In genomic region chr3:144692052-144692451, GRCm38 (mm10) we compare ENCODE assay signal across 10 mouse cellular contexts. TPM values are rescaled to one million over a fixed set of nuclear protein-coding genes. Genes with fewer than 3 reads are reported as not detected.
DNase-seq lines count a peak whose midpoint lies in the region; ATAC-seq lines count a peak whose summit lies in the region.
"Had no signal": no experiment of that assay in that cellular context is flagged by ENCODE, and none has a peak within 500 bp of the region (broad histone marks: within the 10 kb centered on the region; RNA-seq: fewer than 3 reads in every experiment).

No protein-coding gene starts in this region.

- DNase-seq in liver, embryonic 11.5 days (ENCODE audit: low spot score): no peak
- DNase-seq in ZHBTc4 (ENCODE audit: low read depth, low spot score): peak; percentile 50
- peak; percentile 39 for DNase-seq in retina, adult 2 months (ENCODE audit: low read depth, low spot score)
- DNase-seq in thymus, adult 18-20 months: no peak
- DNase-seq in left cerebral cortex, adult 8-10 months (ENCODE audit: low spot score in 2 of 2): no peak
- no peak for DNase-seq in spleen, postnatal 4 days (ENCODE audit: low spot score in 2 of 2)

- H3K4me1 ChIP-seq in liver, embryonic 12.5 days: peaks cover 23% of the 10 kb centered on the region
- H3K4me1 ChIP-seq in liver, embryonic 11.5 days (replicated peaks; ENCODE audit: control insufficient read depth, insufficient read depth, low read length): peaks cover 5% of the 10 kb centered on the region
- H3K4me1 ChIP-seq: embryonic facial prominence, embryonic 15.5 days had no signal

- H3K36me3 ChIP-seq in liver, embryonic 12.5 days: peaks cover 82% of the 10 kb centered on the region
- peaks cover 20% of the 10 kb centered on the region for H3K36me3 ChIP-seq in liver, embryonic 11.5 days (ENCODE audit: control insufficient read depth, insufficient read depth, low read length)

- no peak overlapping the region for H3K4me3 ChIP-seq in liver, embryonic 12.5 days
- no peak overlapping the region for H3K4me3 ChIP-seq in liver, embryonic 11.5 days (ENCODE audit: low read depth, low read length)
- H3K4me3 ChIP-seq: embryonic facial prominence, embryonic 15.5 days; limb, embryonic 15.5 days had no signal

- WGBS in liver, embryonic 12.5 days (ENCODE audit: insufficient replicate concordance): 52% methylated on average over 3 of the region's 3 CpGs
- WGBS in liver, embryonic 11.5 days: 62% methylated on average over 3 of the region's 3 CpGs

- H3K4me2 ChIP-seq in liver, embryonic 12.5 days: no peak overlapping the region
- no peak overlapping the region for H3K4me2 ChIP-seq in liver, embryonic 11.5 days
- H3K4me2 ChIP-seq: embryonic facial prominence, embryonic 15.5 days; limb, embryonic 15.5 days had no signal

- ATAC-seq in liver, embryonic 12.5 days: no peak
- no peak for ATAC-seq in liver, embryonic 11.5 days (replicated peaks; ENCODE audit: low FRiP score)
- ATAC-seq in hematopoietic stem cell, adult 5-6 weeks (replicated peaks in 1 of 2; ENCODE audit: insufficient read depth in 1 of 2, low FRiP score in 2 of 2, low TSS enrichment in 1 of 2, low read depth in 1 of 2, poor library complexity in 2 of 2, severe bottlenecking in 2 of 2): peak; percentile 78 to 91; a peak in 3 of 4 replicates

- peak overlapping the region; percentile 17; the same call in 1 of the 2 replicates for H3K27ac ChIP-seq in liver, embryonic 12.5 days
- H3K27ac ChIP-seq in liver, embryonic 11.5 days (ENCODE audit: low read depth, low read length): no peak overlapping the region
- H3K27ac ChIP-seq: embryonic facial prominence, embryonic 15.5 days; limb, embryonic 15.5 days had no signal

- H3K9ac ChIP-seq in liver, embryonic 12.5 days: no peak overlapping the region
- H3K9ac ChIP-seq in liver, embryonic 11.5 days (ENCODE audit: low read depth, low read length): no peak overlapping the region
- H3K9ac ChIP-seq: embryonic facial prominence, embryonic 15.5 days; limb, embryonic 15.5 days had no signal

- no peaks in the 10 kb centered on the region for H3K27me3 ChIP-seq in liver, embryonic 12.5 days (replicated peaks)
- H3K27me3 ChIP-seq in liver, embryonic 11.5 days (replicated peaks; ENCODE audit: control insufficient read depth, insufficient read depth, low read length): no peaks in the 10 kb centered on the region
- H3K27me3 ChIP-seq: embryonic facial prominence, embryonic 15.5 days; limb, embryonic 15.5 days had no signal

- H3K9me3 ChIP-seq in liver, embryonic 12.5 days (replicated peaks): no peaks in the 10 kb centered on the region
- no peaks in the 10 kb centered on the region for H3K9me3 ChIP-seq in liver, embryonic 11.5 days (ENCODE audit: control insufficient read depth, low read length)
- H3K9me3 ChIP-seq: embryonic facial prominence, embryonic 15.5 days; limb, embryonic 15.5 days had no signal

RNA-seq across cellular contexts. Expression of gene Sh3glb1, which starts 28.1 kb away (rescaled TPM):
- 88.6 and 88.7 TPM in 2 replicates for polyA plus RNA-seq in liver, embryonic 12.5 days (2016; fragmentation: Nextera tagmentation; extraction: Ambion mirVana)
- polyA plus RNA-seq in liver, embryonic 11.5 days (2014; fragmentation: Nextera tagmentation; extraction: Ambion mirVana): 97.7 and 100 TPM in 2 replicates
- 52.1 and 63.4 TPM in 2 replicates for total RNA-seq in hematopoietic stem cell, adult 5-6 weeks (2017)
- total RNA-seq in left cerebral cortex, adult 8-10 months (2022): 10 to 100 TPM; 62.2 to 67.4 (median 64.3) TPM

Comparison
In these comparisons a context has a peak if more than half of its experiments do, and no peak if none do; other contexts are left out.
1. ATAC-seq: peak in hematopoietic stem cell, adult 5-6 weeks (2 of 2); none in liver, embryonic 12.5 days (single experiment) and liver, embryonic 11.5 days (single experiment).
2. DNase-seq: peak in ZHBTc4 (single experiment) and retina, adult 2 months (single experiment); none in liver, embryonic 11.5 days (single experiment), thymus, adult 18-20 months (0 of 2), left cerebral cortex, adult 8-10 months (0 of 2) and spleen, postnatal 4 days (0 of 2).